Mouse (Mus musculus): ENCODE measurements around the gene Tex10.

- peak; percentile 74 for TF ChIP-seq CTCF (IDR thresholded peaks at IDR 0.05; ENCODE audit: extremely low read depth, insufficient read depth, low read length)
- TF ChIP-seq POLR2A (IDR thresholded peaks at IDR 0.05; ENCODE audit: extremely low read depth, insufficient read depth, low read length): no peak
These were observed 65.8 kb downstream of the Tex10 start for GRCm38 (mm10) chr4:48407350-48408039.
